Mouse (Mus musculus): Measurements from ENCODE around the gene Abhd14a.

The Abhd14a gene

GRCm38 (mm10) chr9:106410086-106410650 is 37.3 kb downstream of the Abhd14a start:
- DNase-seq = no peak

GRCm38 (mm10) chr9:106409096-106409495 is 38.4 kb downstream of the Abhd14a start:
- no peak for DNase-seq

GRCm38 (mm10) chr9:106406443-106407078 is 40.9 kb downstream of the Abhd14a start:
- DNase-seq = peak; percentile 55 to 58

GRCm38 (mm10) chr9:106405275-106405674 is 42.2 kb downstream of the Abhd14a start:
- DNase-seq = peak; percentile 51 to 73

- DNase-seq = no peak
These were observed 44.7 kb downstream of the Abhd14a start for GRCm38 (mm10) chr9:106402607-106403375.

- DNase-seq = no peak
These were observed 45.3 kb downstream of the Abhd14a start for GRCm38 (mm10) chr9:106402149-106402548.

- DNase-seq = no peak
These were observed 47.7 kb downstream of the Abhd14a start for GRCm38 (mm10) chr9:106399808-106400207.

- DNase-seq = no peak
These were observed 48.7 kb downstream of the Abhd14a start for GRCm38 (mm10) chr9:106398667-106399311.

- DNase-seq = no peak
These were observed 49.7 kb downstream of the Abhd14a start for GRCm38 (mm10) chr9:106397733-106398132.

GRCm38 (mm10) chr9:106394649-106395602 is 52.6 kb downstream of the Abhd14a start:
- DNase-seq = peak; percentile 36 to 51

GRCm38 (mm10) chr9:106393548-106393947 is 53.9 kb downstream of the Abhd14a start:
- no peak for DNase-seq

GRCm38 (mm10) chr9:106392828-106393527 is 54.5 kb downstream of the Abhd14a start:
- no peak for DNase-seq
